Mouse (Mus musculus) spleen, adult 10 weeks (tissue): Measurements from ENCODE around the gene Gm19402. TPM values are rescaled to one million over a fixed set of nuclear protein-coding genes. Genes with fewer than 3 reads are reported as not detected.

Experiments used
- polyA plus RNA-seq: library from polyadenylated mRNA; stranded (reverse); fragments of 350-450 nt; fragmentation: Illumina TruSeq; extraction: RNeasy Lipid Tissue Mini Kit (QIAGEN cat#74804); gene quantifications from one replicate; pipeline ENCODE4 v1.2.3, GENCODE M21; 2015; ENCODE audit warnings: low replicate concordance; ENCODE audit not compliant: insufficient read depth

The Gm19402 gene
- polyA plus RNA-seq: not detected

DNA sequence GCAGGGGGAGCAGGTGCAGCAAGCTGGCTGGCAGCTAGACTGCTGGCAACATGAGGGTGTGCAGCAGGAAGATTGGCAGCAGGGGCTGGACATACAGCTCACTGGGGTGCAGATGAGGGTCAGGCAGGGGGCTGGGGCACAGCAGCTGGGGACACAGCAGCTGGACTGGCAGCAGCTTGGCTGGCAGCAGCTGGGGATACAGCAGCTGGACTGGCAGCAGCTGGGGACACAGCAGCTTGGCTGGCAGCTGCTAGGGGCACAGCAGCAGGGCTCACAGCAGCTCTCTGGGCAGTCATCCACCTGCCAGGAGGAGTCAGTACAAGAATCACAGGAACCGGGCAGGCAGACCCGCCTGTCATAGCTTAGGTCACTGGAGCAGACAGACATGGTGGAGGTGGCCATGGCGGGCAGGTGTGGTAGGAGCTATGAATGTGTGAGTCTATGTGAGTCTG is at the start of gene Gm19402:
Gm19402 (minus strand) TSS at position 402 of the 452 bp plus-strand sequence.

DNA sequence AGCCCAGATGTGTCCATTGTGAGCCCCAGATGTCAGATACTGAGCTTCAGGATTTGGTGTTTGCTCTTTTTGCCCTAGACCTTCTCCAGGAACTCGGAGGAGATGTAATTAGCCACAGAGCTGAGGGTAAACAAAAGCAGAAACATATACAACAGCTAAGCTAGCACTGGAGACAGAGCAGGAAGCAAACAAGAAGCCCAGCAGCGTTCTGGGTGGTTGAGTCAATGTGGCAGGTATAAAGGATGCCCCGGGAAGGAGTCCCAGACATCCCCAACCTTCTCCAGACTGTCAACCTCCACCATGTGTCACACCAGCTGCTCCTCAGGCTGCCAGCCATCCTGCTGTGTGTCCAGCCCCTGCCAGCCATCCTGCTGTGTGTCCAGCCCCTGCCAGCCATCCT is 35.6 kb upstream of the Gm19402 start, which contains the start of gene Gm10100:
Gm10100 (plus strand) TSS at position 301 of the 400 bp plus-strand sequence.

DNA sequence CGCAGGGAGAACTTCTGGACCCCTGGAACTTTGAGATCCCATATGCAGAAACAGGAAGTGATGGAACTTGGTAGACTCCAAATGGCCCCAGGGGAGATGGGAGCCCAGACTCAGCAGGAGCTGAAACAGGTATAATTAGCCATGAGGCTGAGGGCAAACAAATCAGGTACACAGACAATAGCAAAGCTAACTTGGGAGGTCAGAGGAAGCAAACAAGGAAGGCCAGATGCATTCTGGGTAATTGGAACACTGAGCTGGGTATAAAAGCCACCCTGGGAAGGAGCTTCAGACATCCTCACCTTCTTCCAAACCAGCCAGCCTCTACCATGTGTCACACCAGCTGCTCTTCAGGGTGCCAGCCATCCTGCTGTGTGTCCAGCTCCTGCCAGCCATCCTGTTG is 29.7 kb upstream of the Gm19402 start, which contains the start of gene Krtap12-1:
Krtap12-1 (plus strand) TSS at position 301 of the 400 bp plus-strand sequence.

DNA sequence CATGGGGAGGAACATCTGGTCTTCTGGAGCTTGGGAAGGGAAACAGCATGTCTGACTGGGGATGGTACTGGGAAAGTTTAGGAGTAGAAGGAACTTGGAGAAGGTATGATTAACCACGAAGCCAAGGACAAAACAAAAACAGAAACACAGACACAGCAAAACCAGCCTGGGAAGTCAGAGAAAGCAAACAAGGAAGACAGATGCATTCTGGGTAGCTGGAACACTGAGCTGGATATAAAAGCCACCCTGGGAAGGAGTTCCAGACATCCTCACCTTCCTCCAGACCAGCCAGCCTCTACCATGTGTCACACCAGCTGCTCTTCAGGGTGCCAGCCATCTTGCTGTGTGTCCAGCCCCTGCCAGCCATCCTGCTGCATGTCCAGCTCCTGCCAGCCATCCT is 24.9 kb upstream of the Gm19402 start, which contains the start of gene Gm10142:
Gm10142 (plus strand) TSS at position 301 of the 400 bp plus-strand sequence.

DNA sequence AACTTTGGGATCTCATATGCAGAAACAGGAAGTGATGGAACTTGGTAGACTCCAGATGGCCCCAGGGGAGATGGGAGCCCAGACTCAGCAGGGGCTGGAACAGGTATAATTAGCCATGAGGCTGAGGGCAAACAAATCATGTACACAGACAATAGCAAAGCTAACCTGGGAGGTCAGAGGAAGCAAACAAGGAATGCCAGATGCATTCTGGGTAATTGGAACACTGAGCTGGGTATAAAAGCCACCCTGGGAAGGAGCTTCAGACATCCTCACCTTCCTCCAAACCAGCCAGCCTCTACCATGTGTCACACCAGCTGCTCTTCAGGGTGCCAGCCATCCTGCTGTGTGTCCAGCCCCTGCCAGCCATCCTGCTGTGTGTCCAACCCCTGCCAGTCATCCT is 20.6 kb upstream of the Gm19402 start, which contains the start of gene Gm10024:
Gm10024 (plus strand) TSS at position 301 of the 400 bp plus-strand sequence.

DNA sequence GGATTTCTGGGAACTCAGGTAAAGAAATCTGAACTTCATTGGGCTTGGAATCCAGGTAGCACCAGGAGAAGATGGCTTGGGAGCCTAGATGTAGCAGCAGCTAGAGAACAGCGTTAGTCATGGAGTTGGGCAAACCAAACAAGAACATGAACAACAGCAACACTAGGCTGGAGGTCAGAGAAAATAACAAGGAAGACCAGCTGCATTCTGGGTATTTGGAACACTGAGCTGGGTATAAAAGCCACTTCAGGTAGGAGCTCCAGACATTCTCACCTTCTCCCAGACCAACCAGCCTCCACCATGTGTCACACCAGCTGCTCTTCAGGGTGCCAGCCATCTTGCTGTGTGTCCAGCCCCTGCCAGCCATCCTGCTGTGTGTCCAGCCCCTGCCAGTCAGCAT is 15.8 kb upstream of the Gm19402 start, which contains the start of gene Gm10272:
Gm10272 (plus strand) TSS at position 301 of the 400 bp plus-strand sequence.

DNA sequence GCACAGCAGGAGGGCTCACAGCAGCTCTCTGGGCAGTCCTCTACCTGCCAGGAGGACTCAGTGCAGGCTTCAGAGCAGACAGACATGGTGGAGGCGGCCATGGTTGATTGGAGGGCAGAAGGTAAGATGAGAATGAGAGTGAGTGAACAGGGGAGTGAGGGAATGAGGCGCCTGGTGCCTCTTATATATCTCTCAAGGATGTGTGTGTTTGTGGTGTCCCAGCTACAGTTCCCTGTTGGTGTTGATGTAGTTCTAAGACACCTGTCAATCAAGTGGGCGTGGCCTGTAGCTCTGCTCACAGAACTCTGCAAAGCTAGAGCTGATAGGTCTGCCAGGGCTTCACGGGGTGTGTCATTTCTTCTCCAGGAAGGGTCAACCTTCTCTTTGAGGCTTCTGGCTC is 6.6 kb upstream of the Gm19402 start, which contains the start of gene Gm9508:
Gm9508 (minus strand) TSS at position 101 of the 400 bp plus-strand sequence.

DNA sequence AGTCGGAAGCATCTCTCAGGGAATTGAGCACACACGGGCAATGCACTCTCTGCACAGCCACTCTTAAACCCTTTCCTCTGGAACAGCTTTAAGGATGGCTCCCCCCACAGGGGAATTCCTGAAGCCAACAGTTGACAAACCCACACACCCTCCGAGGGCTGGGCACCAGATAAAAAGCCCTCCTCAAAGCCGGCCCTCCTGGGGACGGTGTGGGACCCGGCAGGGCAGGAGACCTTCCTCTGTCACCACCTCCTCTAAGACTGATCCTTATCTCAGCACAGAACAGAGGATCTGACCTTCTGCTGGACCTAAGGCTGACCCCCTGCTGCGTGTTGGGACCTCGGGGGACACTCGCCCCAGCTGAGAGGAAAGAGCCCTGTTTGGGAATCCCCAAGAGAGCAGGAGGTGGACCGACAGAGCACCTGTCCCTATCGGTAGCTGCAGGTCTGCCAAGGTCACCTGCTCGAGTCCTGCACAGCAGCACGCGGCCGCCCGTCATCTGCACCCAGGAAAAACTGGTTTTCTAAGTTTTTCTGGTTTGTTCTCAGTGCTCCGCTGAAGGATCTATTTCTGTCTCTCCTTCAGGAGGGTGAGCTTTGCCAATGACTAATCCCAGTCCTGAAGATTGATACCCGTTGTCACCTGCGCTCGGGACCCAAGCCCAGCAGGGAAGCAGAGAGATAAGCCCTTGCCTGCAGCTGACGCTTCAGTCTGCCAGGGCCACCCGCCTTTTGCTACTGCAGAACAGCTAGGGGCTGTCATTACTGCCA is 4.5 kb downstream of the Gm19402 start, which contains the start of gene Tspear:
Tspear (plus strand) TSS at position 675 of the 770 bp plus-strand sequence.

Other genes with a start within 250 kb of the Gm19402 start
- gene Fam207a, start 175.0 kb downstream of the Gm19402 start, polyA plus RNA-seq: 8.7 TPM
- 140 TPM for gene Itgb2, start 160.5 kb downstream of the Gm19402 start, polyA plus RNA-seq
- gene Pttg1ip, start 109.0 kb downstream of the Gm19402 start, polyA plus RNA-seq: 83.9 TPM
- 158 TPM for gene Sumo3, start 84.7 kb downstream of the Gm19402 start, polyA plus RNA-seq
- gene Gm49325, start 84.6 kb downstream of the Gm19402 start, polyA plus RNA-seq: not detected
- 33.2 TPM for gene Ube2g2, start 68.5 kb downstream of the Gm19402 start, polyA plus RNA-seq
- 0.23 TPM for gene Tspear, start 4.2 kb downstream of the Gm19402 start, polyA plus RNA-seq
- not detected for gene Gm9508, start 6.5 kb upstream of the Gm19402 start, polyA plus RNA-seq
- gene Gm10272, start 15.9 kb upstream of the Gm19402 start, polyA plus RNA-seq: not detected
- gene Gm10024, start 20.7 kb upstream of the Gm19402 start, polyA plus RNA-seq: not detected
- gene Gm10142, start 25.1 kb upstream of the Gm19402 start, polyA plus RNA-seq: not detected
- gene Krtap12-1, start 29.8 kb upstream of the Gm19402 start, polyA plus RNA-seq: not detected
- not detected for gene Gm10100, start 35.7 kb upstream of the Gm19402 start, polyA plus RNA-seq
- not detected for gene Gm18596, start 51.9 kb upstream of the Gm19402 start, polyA plus RNA-seq
- not detected for gene Gm9736, start 60.6 kb upstream of the Gm19402 start, polyA plus RNA-seq
- gene Gm3233, start 68.9 kb upstream of the Gm19402 start, polyA plus RNA-seq: not detected
- gene Gm3238, start 80.6 kb upstream of the Gm19402 start, polyA plus RNA-seq: not detected
- gene Gm7138, start 86.2 kb upstream of the Gm19402 start, polyA plus RNA-seq: not detected
- not detected for gene Gm3250, start 91.8 kb upstream of the Gm19402 start, polyA plus RNA-seq
- not detected for gene Gm7137, start 97.4 kb upstream of the Gm19402 start, polyA plus RNA-seq
- gene Gm9639, start 104.3 kb upstream of the Gm19402 start, polyA plus RNA-seq: not detected
- gene Gm19668, start 108.4 kb upstream of the Gm19402 start, polyA plus RNA-seq: not detected
- not detected for gene Gm9507, start 121.1 kb upstream of the Gm19402 start, polyA plus RNA-seq
- not detected for gene Gm2696, start 123.9 kb upstream of the Gm19402 start, polyA plus RNA-seq
- gene Krtap10-4, start 136.3 kb upstream of the Gm19402 start, polyA plus RNA-seq: not detected
- not detected for gene Krtap10-10, start 145.2 kb upstream of the Gm19402 start, polyA plus RNA-seq
- not detected for gene Gm36176, start 156.0 kb upstream of the Gm19402 start, polyA plus RNA-seq
- gene Gm10318, start 162.1 kb upstream of the Gm19402 start, polyA plus RNA-seq: not detected
- not detected for gene Gm3285, start 171.2 kb upstream of the Gm19402 start, polyA plus RNA-seq
- 1.2 TPM for gene Lrrc3, start 211.8 kb upstream of the Gm19402 start, polyA plus RNA-seq